Mouse (Mus musculus) G1E-ER4 (cell line): ENCODE measurements around the gene Bex4. TPM values are rescaled to one million over a fixed set of nuclear protein-coding genes. Genes with fewer than 3 reads are reported as not detected.

Experiments used
- GATA1 ChIP-seq: IDR thresholded peaks from one replicate; pipeline ENCODE4 v1.8.0; 2012; ENCODE audit warnings: low read length, inconsistent platforms
- polyA plus RNA-seq: library from polyadenylated mRNA; stranded (reverse); fragments of >175 nt; gene quantifications from 2 replicates; pipeline ENCODE4 v1.2.3, GENCODE M21; 2012

Bex4 gene
- polyA plus RNA-seq, 1 experiment, result not detected

GRCm38 (mm10) chrX:136171189-136172117 is 32.7 kb downstream of the Bex4 start:
- no peak for TF ChIP-seq GATA1

GRCm38 (mm10) chrX:136172118-136172551 is 33.3 kb downstream of the Bex4 start, which contains the start of gene Tceal8:
Gene Tceal8, minus strand, starts transcription at chrX:136172342.
- no peak for TF ChIP-seq GATA1

DNA sequence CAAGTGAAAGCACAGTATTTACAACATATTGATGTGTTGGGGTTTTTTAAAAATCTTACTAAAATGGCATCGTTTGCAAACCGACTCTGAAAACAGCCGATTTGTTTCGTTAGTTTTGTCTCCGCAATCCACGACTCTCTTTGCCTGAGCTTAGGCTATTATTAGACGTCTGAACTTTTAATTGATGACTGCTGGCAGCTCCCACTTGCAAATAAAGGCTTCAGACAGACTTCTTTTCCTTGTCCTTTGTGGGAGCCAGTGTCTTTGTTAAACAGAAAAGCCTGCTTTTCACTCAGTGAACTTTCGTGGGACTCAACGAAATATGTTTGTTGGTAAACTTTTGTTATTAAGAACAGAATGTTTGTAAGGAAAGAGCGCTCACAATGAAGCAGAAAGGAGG is 34.0 kb downstream of the Bex4 start:
- TF ChIP-seq GATA1, result no peak

- no peak for TF ChIP-seq GATA1
Observed at GRCm38 (mm10) chrX:136180897-136181553, 42.2 kb downstream of the Bex4 start.

- no peak for TF ChIP-seq GATA1
Observed at GRCm38 (mm10) chrX:136183107-136183506, 44.3 kb downstream of the Bex4 start.

Other genes with a start within 250 kb of the Bex4 start
- gene Arxes2, start 145.2 kb upstream of the Bex4 start, polyA plus RNA-seq, result 7.4 and 7.5 TPM in 2 replicates
- not detected in 2 replicates for gene Arxes1, start 105.6 kb upstream of the Bex4 start, polyA plus RNA-seq
- gene Bex2, start 70.8 kb upstream of the Bex4 start, polyA plus RNA-seq, result 0.17 TPM in 1 of 2 replicates, not detected in the other
- not detected in 2 replicates for gene Nxf3, start 53.7 kb upstream of the Bex4 start, polyA plus RNA-seq
- 3.4 and 17.9 TPM in 2 replicates for gene Tceal8, start 33.3 kb downstream of the Bex4 start, polyA plus RNA-seq
- 0.30 and 0.37 TPM in 2 replicates for gene Tceal5, start 64.9 kb downstream of the Bex4 start, polyA plus RNA-seq
- gene Tceal7, start 75.8 kb downstream of the Bex4 start, polyA plus RNA-seq, result not detected in 2 replicates
- gene Bex1, start 76.5 kb downstream of the Bex4 start, polyA plus RNA-seq, result not detected in 2 replicates
- gene Tceal9, start 106.1 kb downstream of the Bex4 start, polyA plus RNA-seq, result 66.1 and 78.6 TPM in 2 replicates
- 460 and 610 TPM in 2 replicates for gene Bex3, start 131.3 kb downstream of the Bex4 start, polyA plus RNA-seq